Mouse (Mus musculus): ENCODE measurements around the gene Gstm2.

The Gstm2 gene

GRCm38 (mm10) chr3:107943239-107943990, 42.8 kb downstream of the Gstm2 start, which contains the start of gene Gstm6:
Gene Gstm6 (minus strand): TSS chr3:107943749.
- no peak for DNase-seq (ENCODE audit: low spot score in 2 of 2)

- DNase-seq (ENCODE audit: low spot score in 2 of 2), result no peak
Measured at GRCm38 (mm10) chr3:107941261-107941660, 45.0 kb downstream of the Gstm2 start.

GRCm38 (mm10) chr3:107940524-107940923, 45.7 kb downstream of the Gstm2 start:
- DNase-seq (ENCODE audit: low spot score in 2 of 2), result no peak

GRCm38 (mm10) chr3:107939830-107940229, 46.4 kb downstream of the Gstm2 start:
- DNase-seq (ENCODE audit: low spot score in 2 of 2), result peak in 1 of 2 experiments; percentile 21

GRCm38 (mm10) chr3:107939403-107939802, 46.9 kb downstream of the Gstm2 start:
- peak; percentile 58 to 77 for DNase-seq (ENCODE audit: low spot score in 2 of 2)

- no peak for DNase-seq (ENCODE audit: low spot score in 2 of 2)
Measured at GRCm38 (mm10) chr3:107935888-107936287, 50.4 kb downstream of the Gstm2 start.

GRCm38 (mm10) chr3:107935268-107935667, 51.0 kb downstream of the Gstm2 start:
- DNase-seq (ENCODE audit: low spot score in 2 of 2), result no peak

- DNase-seq (ENCODE audit: low spot score in 2 of 2), result no peak
Measured at GRCm38 (mm10) chr3:107932128-107932527, 54.1 kb downstream of the Gstm2 start.

Measured in urinary bladder, adult 18-20 months (tissue).